Mouse (Mus musculus) megakaryocyte, embryonic 14.5 days (primary cell): ENCODE results near the gene Cnnm4.

Experiments
- FLI1 ChIP-seq: IDR thresholded peaks from 2 replicates; pipeline ENCODE4 v1.6.1; 2012; ENCODE audit warnings: low read length, inconsistent platforms, mixed read lengths
- GATA1 ChIP-seq: IDR thresholded peaks from 3 replicates; pipeline ENCODE4 v1.6.1; 2012; ENCODE audit warnings: mixed read lengths, low read length, inconsistent platforms, borderline replicate concordance

DNA sequence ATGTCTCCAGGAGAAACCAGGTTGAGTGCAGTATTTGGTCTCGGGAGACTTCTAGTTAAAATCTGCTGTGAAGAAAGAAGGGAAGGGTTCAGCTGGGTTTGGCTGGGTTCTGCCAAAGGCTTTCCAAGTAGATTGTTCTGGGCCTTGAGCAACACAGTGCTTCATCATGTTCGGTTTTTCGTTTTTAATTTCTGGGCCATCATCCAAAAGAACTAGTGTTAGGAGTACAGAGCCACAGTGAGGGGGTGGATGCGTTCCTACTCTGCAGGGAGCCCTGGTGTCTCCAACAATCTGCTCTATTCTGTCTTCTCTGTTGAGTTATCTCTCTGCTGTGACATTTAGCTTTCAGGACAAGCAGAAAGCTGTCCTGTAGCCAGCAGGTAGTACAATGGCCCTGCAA lies 30.3 kb upstream of the Cnnm4 start:
- no peak for TF ChIP-seq GATA1
- TF ChIP-seq FLI1, result no peak
